Mouse (Mus musculus) bone marrow, adult 2 months (tissue): Measurements from ENCODE around the gene Slc51b.

Experiments
- CTCF ChIP-seq: fragments of 200-500 bp; IDR thresholded peaks from 2 replicates; pipeline ENCODE4 v1.5.1; 2011; ENCODE audit warnings: low read length, control low read depth; ENCODE audit not compliant: control insufficient read depth, insufficient read depth
- POLR2A ChIP-seq: fragments of 200-500 bp; IDR thresholded peaks from 2 replicates; pipeline ENCODE4 v1.6.1; 2011; ENCODE audit warnings: low read depth, mild to moderate bottlenecking, control low read depth, low read length, borderline replicate concordance; ENCODE audit not compliant: control insufficient read depth

DNA sequence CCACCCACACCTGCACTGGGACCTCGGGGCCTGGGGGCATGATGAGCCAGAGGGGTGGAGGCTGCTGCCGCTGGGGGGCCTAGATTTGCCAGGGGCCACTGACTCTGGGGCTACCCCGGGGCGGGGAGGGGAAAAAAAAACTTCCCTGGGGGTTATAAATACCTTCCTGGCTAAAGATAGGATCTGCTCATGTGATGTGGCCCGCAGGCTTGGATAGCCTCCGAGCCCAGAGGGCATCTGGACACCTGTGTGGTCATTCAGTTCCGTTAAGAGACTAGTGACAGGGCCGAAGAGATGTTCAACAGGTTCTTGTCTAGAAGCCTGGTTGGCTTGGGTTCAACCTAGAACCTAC is 31.2 kb downstream of the Slc51b start, which contains the start of gene Kbtbd13:
- TF ChIP-seq CTCF (no peak), POLR2A (no peak)
